Mouse (Mus musculus) CD4-positive naive resting alpha-beta T cell, adult 76 days (primary cell): ENCODE data around the gene Gm12666. TPM values are rescaled to one million over a fixed set of nuclear protein-coding genes. Genes with fewer than 3 reads are reported as not detected.

ENCODE experiments used
- total RNA-seq: library from RNA; stranded (reverse); gene quantifications from one replicate; pipeline ENCODE4 v1.2.4, GENCODE M21; 2023

Gene Gm12666
- 2.6 TPM for total RNA-seq

GRCm38 (mm10) chr4:92191649-92192048 is at the start of gene Gm12666:
TSS of gene Gm12666 (minus strand) at chr4:92191749.

DNA sequence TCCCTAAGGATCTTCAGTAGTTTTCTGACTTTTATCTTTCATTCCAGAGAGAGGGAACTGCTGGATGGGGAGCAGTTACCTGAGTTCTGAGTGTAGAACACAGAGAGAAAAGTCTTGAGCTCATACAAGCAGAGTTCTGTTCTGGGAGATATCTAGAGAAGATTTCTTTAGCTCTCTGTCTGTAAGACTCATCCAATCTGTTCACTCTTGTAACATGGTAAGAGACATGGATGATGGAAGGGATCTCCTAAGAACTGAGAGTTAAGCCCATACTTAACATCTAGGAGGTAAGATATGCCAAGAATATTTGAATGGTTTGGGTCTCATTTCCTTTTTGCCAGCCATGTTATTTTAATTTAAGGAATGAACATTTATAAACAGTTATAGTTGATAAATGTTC is 44.4 kb downstream of the Gm12666 start, which contains the start of gene Izumo3:
TSS of gene Izumo3 (minus strand) at position 101 of the 400 bp plus-strand sequence.

Other genes starting within 250 kb of the Gm12666 start
- not detected for gene Izumo3, start 44.5 kb downstream of the Gm12666 start, total RNA-seq